Mouse (Mus musculus): ENCODE measurements at regions not wholly inside any gene's neighbourhood (a gene's known extent, or its start where the extent isn't known, plus 50 kb on each side); places are given as distances from the start of the nearest gene placed in this dataset.

DNA sequence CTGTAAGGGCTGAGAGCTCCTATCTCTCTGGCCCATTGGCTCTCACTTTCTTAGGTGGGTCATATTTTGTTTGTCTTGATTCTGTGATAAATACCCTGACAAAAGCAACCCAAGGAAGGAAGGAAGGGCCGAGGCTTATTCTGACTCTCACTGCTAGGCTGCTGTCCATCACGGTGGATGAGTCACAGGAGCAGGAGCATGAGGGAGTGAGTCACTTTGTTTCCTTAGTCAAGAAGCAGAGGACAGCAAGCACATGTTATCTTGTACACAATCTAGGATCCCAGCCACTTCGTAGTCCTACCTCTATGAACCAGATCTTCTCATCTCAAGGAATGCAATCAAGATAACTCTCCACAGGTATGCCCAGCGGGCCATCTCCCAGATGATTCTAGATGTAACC is 69.9 kb downstream of the Atp6v1g3 start:
- peak; percentile 31 for DNase-seq (ENCODE audit: low spot score)

DNA sequence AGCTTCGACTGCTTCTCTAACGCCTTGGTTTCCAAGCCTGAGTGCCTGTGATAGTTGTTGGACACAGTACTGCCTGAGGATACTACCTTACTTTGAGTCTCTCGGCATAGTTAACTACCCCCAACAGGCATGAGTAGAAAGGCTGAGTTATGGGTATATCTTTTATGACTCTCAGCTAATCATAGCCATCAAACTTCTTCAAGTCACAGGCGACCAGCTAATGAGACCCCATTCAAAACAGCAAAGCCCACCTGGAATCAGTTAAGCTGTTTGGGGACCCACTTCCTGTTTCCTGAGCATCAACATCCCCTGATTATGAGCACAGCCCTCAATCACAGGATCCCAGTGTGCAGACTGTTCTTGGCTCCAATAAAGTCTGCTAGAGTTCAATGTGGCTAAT is 71.4 kb downstream of the Atp6v1g3 start:
- no peak for DNase-seq (ENCODE audit: low spot score)

DNA sequence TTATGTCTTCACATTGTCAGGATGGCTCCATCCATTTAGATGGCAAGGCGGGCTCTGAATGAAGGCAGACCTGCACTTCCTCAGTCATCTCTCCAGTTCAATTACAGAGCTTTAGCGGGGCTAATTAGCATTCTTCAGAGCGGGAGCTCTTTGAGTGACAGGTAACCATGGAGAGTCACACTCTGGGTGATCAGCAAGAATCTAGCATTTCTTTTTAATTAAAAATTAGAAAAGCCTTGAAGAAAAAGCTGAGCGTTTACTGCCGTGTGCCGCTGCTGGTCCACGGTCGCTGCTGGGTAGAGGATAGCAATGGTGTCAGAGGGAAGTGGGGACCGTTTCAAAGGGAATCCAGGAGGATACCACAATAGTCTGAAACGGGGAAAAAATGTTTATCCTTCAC is 72.5 kb downstream of the Atp6v1g3 start:
- no peak for DNase-seq (ENCODE audit: low spot score)

DNA sequence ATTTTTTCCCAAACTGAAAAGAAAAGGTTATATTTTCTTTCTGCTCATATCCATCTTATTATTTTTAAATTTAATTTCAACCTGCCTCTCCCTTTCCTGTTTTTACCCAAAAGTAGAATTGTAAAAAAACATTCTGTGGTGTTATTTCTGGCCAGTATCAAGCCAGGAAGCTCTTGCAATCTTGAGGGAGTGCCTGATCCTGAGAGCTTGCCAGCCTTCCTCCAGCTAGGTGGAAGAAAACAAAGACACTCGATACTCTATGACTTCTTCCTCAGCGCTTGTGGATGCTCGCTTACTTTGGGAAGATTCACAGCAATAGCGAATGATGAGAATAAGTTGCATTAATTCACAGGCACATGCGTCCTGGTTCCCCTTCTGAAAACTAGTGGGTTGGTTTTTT is 73.4 kb downstream of the Atp6v1g3 start:
- DNase-seq (ENCODE audit: low spot score): peak; percentile 34

DNA sequence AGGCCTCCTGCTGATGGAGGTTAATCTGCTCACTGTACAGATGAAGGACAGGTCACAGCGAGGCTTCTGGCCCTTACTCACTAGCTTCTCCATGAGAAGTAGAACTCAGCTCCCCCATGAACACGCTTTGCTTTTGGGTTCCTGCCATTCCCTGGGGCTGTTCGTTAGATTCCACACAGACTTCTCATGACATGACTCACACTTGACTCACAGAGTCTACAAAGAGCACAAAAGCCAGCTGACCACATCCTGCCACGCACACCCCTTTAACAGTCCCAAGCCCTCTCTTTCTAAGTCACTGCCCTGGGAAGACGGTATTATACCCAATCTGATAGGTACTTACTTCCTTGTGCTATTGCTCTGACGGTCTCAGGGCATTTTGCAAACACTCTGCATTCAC is 74.9 kb downstream of the Atp6v1g3 start:
- DNase-seq (ENCODE audit: low spot score): peak; percentile 51

DNA sequence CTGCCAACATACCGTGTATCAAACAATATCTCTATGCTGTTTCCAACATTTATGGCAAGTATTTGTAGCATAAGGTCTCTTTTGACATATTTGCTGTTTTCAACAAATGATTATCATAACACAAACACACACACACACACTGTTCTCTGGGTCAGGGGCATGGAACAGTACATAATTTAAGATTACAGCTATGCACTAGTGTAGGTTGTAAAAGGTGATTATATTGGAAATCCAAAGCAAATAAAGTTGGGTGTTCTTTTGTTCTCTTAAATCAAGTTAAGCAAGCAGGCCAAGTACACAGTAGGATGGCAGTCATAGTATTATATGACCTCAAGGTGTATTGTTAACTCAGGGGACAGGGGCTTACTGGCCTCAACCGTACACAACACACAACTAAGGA is 75.6 kb downstream of the Atp6v1g3 start:
- DNase-seq (ENCODE audit: low spot score): no peak

DNA sequence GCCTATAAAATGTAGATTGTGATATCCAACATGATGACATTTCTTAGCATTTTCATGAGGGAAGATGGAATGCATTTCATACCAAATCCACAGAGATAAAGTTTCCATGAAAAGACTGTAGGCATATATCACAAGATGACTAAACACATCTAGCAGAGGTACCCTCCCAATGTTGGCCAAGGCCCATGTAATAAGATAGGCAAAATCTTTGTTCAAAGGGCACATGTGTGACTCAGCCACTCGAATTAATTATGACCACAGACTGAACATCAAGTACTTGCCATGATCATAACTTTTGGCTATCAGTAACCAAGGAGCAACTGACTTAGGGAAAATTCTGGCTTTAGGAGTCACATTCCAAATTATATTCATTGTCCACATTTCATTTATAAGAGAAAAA is 82.9 kb downstream of the Atp6v1g3 start:
- no peak for DNase-seq (ENCODE audit: low spot score)

DNA sequence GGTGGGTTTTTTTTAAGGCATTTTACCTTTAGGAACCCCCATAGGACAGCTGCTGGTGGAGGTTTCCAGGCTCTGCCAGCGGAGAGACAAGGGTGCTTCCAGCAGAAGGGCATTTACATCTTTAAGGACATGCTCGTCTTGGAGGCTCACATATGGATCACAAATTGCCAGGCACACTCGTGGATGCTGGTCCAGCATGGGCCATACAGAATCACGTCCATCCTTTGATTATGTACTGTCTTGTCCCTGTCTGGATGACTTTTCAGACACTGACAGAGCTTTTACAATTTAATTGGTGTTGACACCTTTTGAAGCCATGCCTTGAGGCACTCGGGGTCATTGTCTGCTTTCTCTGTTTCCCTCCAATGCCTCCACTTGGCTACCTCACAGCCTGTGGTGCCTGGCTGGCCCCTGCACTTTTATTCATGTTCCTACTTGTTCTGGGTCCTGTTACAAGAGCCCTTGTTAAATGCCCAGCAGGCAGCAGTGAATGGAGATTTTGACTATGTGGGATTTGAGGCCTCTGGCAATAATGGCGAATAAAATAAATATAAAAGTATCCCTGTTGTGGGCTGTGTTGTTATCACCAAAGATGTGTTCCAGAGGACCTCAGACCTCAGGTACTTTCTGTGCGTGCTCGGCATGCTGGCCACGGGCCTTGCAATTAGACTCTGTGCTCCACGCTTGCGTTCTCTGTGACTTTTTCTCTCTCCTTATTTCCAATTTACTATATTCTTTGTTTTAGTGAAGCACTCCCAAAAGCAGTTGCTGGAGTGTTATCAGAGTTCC is 89.3 kb downstream of the Atp6v1g3 start:
- no peak for DNase-seq (ENCODE audit: low spot score)

DNA sequence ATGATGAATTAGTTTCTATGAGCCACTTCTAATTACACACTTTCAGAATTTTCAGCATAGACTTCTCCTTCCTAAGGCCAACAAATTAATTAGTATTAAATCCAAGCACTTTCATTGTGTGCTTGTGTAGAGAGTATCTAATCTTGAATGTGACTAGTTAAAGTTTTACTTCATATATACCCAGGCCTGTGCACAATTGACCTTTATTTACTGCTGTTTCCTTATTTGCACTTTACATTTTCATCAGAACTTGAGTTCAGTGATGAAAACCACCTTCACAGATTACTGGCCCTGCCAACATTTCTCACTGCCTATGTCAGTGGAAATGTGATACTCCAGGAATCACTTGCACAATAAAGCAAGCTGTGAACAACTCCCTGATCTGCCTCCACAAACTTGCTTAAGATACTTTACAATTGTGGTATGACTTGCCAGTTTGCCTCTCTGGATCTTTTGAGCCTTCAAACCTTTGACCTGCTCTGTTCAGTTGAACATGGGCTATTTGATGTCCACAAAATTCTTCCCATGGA is 96.5 kb downstream of the Atp6v1g3 start:
- DNase-seq (ENCODE audit: low spot score): no peak

DNA sequence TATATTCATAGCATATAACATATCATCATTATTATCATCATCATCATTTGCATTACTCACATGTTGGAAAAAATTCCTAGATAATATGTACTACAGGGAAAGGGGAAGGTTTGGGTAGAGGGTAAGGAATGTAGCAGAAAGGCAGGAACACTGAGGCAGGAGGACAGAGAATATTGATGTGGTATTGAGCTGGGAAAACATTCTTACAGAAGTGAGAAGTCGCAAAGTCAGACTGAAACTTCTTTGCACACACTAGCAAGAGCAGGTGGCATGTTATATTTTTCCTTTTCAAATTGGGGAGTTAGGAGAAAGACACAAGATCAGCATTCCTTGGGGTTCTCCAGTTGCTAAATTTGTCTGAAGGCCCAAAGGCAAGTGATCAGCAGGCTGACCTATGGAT is 97.9 kb downstream of the Atp6v1g3 start:
- no peak for DNase-seq (ENCODE audit: low spot score)

DNA sequence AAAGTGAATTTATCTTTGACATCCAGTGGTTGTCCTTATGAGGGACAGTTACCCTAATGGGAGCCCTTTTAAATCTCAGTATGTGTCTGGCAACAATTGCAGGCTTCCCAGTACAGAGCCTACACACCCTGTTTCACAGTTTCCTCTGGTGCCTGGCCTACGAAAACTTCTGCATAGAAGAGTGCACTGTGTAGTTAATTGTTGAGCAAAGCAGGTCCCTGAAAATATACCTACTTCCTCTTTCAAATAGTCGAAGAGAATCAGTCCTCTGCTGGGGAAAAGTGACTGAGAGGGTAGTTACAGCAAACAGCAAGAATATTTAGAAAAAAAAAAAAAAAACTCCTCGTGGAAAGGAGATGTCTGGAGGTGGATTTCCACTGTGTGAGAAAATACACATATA is 110.6 kb downstream of the Atp6v1g3 start:
- DNase-seq (ENCODE audit: low spot score): no peak

DNA sequence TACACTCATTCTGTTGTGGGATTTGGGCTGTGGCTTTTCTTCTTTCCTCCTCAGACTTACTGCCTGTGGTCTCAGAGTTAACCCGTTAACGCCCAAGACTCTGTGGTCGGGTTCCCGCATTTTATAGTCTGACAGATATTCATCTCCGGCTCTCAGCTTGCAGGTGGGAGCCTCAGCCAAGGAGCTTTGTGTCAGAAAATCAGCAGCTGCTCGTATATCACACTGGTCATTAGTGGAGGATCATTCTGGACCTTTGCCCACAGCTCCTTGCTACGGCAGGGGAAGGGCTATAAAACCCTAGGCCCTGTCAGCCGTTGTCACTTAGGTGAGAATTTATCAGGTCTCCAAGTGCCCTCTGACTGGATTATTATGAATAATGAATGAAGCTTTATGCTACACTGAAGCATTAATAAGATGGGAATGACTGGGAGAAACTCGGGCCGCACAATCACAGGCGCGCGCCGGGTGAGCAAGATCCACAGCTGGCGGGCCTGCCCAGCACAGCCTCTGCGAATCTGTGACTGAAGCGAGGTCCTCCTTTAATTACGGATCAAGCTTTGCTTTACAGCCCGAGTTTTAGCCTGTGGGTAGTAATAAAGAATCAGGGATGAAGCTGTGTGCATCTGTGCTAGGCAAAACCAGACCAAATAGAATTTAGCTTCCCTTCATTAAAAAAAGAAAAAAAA is 111.8 kb downstream of the Atp6v1g3 start:
- DNase-seq (ENCODE audit: low spot score): no peak

DNA sequence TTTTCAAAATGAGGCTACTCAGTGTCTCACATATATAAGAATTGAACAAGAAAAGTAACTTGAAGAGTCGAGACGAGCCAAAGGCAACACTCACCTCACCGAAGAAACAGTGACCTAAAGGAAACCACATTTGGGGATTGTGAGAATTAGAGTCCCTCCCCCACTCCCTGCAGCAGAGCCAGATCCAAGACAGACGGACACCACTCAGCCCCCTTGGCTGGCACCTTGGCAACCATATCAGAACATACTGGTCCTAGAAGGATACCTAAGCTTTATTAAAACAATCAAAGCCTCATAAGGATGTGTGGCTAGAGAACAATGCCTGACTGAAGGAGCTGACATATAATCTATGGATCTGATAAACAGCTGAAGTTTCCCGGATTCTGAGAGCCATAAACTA is 112.5 kb downstream of the Atp6v1g3 start:
- no peak for DNase-seq (ENCODE audit: low spot score)

DNA sequence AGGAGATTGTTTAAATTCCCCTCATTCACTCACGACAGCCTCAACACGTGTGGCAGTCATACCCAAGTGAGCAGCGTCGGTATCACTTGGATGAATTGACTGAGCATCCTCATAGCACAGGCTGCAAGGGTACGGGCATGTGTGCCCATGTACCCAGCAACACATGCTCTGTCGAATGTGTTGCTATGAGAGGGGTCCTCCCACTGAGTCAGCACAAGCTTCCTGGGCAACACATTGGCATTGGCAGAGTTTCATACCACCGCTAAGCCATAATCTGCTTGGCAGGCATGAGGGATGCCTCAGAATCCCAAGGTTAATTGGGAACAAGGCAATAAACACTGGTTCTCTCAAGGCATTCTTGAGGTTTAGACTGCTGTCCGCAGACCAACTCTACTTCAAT is 115.1 kb downstream of the Atp6v1g3 start:
- no peak for DNase-seq (ENCODE audit: low spot score)

DNA sequence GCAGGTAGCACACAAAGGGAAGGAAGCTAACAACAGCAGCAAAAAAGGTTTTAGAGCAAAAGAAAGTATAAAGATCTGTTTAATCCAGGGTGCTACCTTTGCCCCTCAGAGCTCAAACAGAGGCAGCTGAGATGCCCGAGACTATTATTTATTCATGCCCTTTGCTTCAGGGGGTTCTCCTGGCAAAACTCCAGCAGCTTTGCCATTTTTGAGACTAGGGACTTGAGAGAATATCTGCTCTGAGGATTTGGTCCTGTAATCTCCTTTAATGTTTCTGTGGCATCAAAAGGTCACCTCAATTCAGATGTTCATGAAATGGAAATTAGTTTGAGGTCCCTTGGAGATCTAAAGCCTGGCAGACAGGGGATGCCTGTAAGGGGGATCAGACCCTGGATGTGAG is 116.1 kb downstream of the Atp6v1g3 start:
- DNase-seq (ENCODE audit: low spot score): no peak

DNA sequence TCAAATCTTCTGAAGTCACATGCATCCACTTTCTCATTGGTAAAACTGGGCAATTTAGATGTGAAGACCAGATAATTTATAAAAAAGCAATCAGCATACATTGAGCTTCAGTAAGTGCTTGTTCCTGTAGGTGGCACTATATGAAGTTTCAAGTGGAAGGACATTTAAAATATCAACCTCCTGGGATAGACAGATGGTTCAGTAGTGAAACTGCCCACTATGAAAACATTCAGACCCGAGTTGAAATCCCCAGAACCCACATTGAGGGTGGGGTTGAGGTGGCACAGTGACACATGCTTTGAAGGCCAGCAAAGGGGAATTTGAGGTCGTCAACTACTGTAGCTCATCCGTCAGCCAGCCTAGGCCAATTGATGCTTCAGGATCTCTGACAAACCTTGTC is 145.1 kb downstream of the Atp6v1g3 start:
- no peak for DNase-seq (ENCODE audit: low spot score)

DNA sequence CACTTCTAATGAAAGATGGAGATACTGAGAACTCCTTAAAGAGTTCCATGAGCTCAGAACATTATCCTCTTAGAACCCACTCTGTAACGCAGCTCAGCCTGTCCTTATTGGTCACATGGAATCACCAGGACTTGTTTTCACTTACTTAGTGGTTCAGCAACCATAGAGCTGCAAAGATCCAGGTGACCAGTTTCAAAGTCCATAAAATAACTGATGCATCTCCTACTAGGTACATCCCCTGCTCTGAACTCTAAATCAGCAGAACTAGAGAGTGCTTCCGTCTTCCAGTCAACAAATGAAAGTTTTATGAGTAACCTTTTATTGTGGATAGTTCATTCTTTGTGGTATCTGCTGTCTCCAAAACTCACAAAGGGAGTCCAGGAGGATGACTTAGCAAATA is 153.9 kb downstream of the Atp6v1g3 start:
- DNase-seq (ENCODE audit: low spot score): no peak
